Mouse (Mus musculus) monocyte, adult 5-6 weeks (primary cell): ENCODE data around the gene Rfpl4. TPM values are rescaled to one million over a fixed set of nuclear protein-coding genes. Genes with fewer than 3 reads are reported as not detected.
A peak's percentile ranks its signal among the peaks of the same experiment; 100 is the strongest.
"Not testable (repeated sequence)": the region's sequence is repeated elsewhere in the genome, so short reads cannot be mapped to it uniquely, and the experiment has no call there.

Experiments
- ATAC-seq: fragments of 153-309, 156-312 bp; replicated peaks from 2 replicates; pipeline ENCODE4 v1.8.0; 2017; ENCODE audit warnings: mild to moderate bottlenecking; ENCODE audit not compliant: low TSS enrichment, insufficient number of reproducible peaks, severe bottlenecking, poor library complexity, low FRiP score
- total RNA-seq: library from RNA; stranded (forward); fragments of 200-1000, 200-491, 200-594 nt; gene quantifications from 3 replicates; pipeline ENCODE4 v1.2.3, GENCODE M21; 2017

Gene Rfpl4
- total RNA-seq = not detected in 3 replicates

- ATAC-seq = no peak
Observed at GRCm38 (mm10) chr7:5116850-5117249, at the start of gene Rfpl4. Gene Rfpl4 (minus strand): TSS chr7:5116950.

GRCm38 (mm10) chr7:5149570-5149969, 32.8 kb upstream of the Rfpl4 start, which contains the start of gene Vmn1r55:
Gene Vmn1r55 (minus strand): TSS chr7:5149670.
- ATAC-seq = not testable (repeated sequence)

- ATAC-seq = peak; percentile 94
Observed at GRCm38 (mm10) chr7:5125549-5126406, 9.0 kb upstream of the Rfpl4 start, which contains the start of gene Rasl2-9. Gene Rasl2-9 (minus strand): TSS chr7:5125950.

- 0 out of 2 replicates have a peak, but pooled peaks have one; percentile 35 for ATAC-seq
Observed at GRCm38 (mm10) chr7:5125078-5125477, 8.3 kb upstream of the Rfpl4 start.

GRCm38 (mm10) chr7:5112701-5113100, 4.0 kb downstream of the Rfpl4 start:
- ATAC-seq = no peak

- ATAC-seq = no peak
Observed at GRCm38 (mm10) chr7:5109301-5109700, 7.4 kb downstream of the Rfpl4 start.

GRCm38 (mm10) chr7:5108272-5108671, 8.5 kb downstream of the Rfpl4 start:
- ATAC-seq = no peak

- no peak for ATAC-seq
Observed at GRCm38 (mm10) chr7:5102564-5102963, 14.2 kb downstream of the Rfpl4 start.

GRCm38 (mm10) chr7:5101066-5101663, 15.6 kb downstream of the Rfpl4 start:
- ATAC-seq = peak; percentile 90

- ATAC-seq = no peak
Observed at GRCm38 (mm10) chr7:5099796-5100195, 17.0 kb downstream of the Rfpl4 start.

- no peak for ATAC-seq
Observed at GRCm38 (mm10) chr7:5098769-5099168, 18.0 kb downstream of the Rfpl4 start.

GRCm38 (mm10) chr7:5092831-5093510, 23.8 kb downstream of the Rfpl4 start:
- no peak for ATAC-seq

- no peak for ATAC-seq
Observed at GRCm38 (mm10) chr7:5092381-5092780, 24.4 kb downstream of the Rfpl4 start.

GRCm38 (mm10) chr7:5091008-5091728, 25.6 kb downstream of the Rfpl4 start:
- ATAC-seq = no peak

- no peak for ATAC-seq
Observed at GRCm38 (mm10) chr7:5089853-5090252, 26.9 kb downstream of the Rfpl4 start.

- ATAC-seq = no peak
Observed at GRCm38 (mm10) chr7:5087886-5088285, 28.9 kb downstream of the Rfpl4 start.

GRCm38 (mm10) chr7:5086921-5087440, 29.8 kb downstream of the Rfpl4 start:
- no peak for ATAC-seq

GRCm38 (mm10) chr7:5085512-5085911, 31.2 kb downstream of the Rfpl4 start:
- no peak for ATAC-seq
